Mouse (Mus musculus) neural tube, embryonic 12.5 days (tissue): Measurements from ENCODE around the gene C8a. TPM values are rescaled to one million over a fixed set of nuclear protein-coding genes. Genes with fewer than 3 reads are reported as not detected.

ENCODE experiments used
- polyA plus RNA-seq: library from polyadenylated mRNA; unstranded; fragments of >200 nt; fragmentation: Nextera tagmentation; extraction: Ambion mirVana; gene quantifications from 2 replicates; pipeline ENCODE4 v1.2.1, GENCODE M21; 2016

The C8a gene
- polyA plus RNA-seq, 1 experiment from 2014 or later = not detected

Other genes with a start within 250 kb of the C8a start
- gene C8b, start 110.1 kb downstream of the C8a start, polyA plus RNA-seq = not detected in 2 replicates
- not detected in 2 replicates for gene Gm17662, start 19.1 kb downstream of the C8a start, polyA plus RNA-seq
- gene Fyb2, start 37.1 kb upstream of the C8a start, polyA plus RNA-seq = 0.11 TPM in 1 of 2 replicates, not detected in the other
- gene Prkaa2, start 233.5 kb upstream of the C8a start, polyA plus RNA-seq = 6.5 and 6.8 TPM in 2 replicates